Mouse (Mus musculus): ENCODE measurements around the gene Ntng1. TPM values are rescaled to one million over a fixed set of nuclear protein-coding genes. Genes with fewer than 3 reads are reported as not detected.

The Ntng1 gene
- polyA plus RNA-seq, 1 experiment: 0.31 TPM

- Histone ChIP-seq H3K36me3 (ENCODE audit: control insufficient read depth, insufficient read depth, low read length) (no peaks in the 10 kb centered on the region), H3K27me3 (replicated peaks; ENCODE audit: control insufficient read depth, insufficient read depth, low read length) (no peaks in the 10 kb centered on the region), H3K27ac (ENCODE audit: insufficient read depth, low read depth, low read length) (no peak overlapping the region), H3K4me3 (ENCODE audit: insufficient read depth, low read depth, low read length) (no peak overlapping the region), H3K4me1 (ENCODE audit: control insufficient read depth, insufficient read depth, low read length) (no peaks in the 10 kb centered on the region)
- TF ChIP-seq CTCF (conservative IDR thresholded peaks at IDR 0.05; ENCODE audit: insufficient read depth, insufficient read length, low read depth, low read length) (no peak), POLR2A (IDR thresholded peaks at IDR 0.05; ENCODE audit: low read depth, low read length) (no peak)
- no peak for DNase-seq
- WGBS: 27% methylated on average over 18 of the region's 18 CpGs
These were observed 120.8 kb downstream of the Ntng1 start for GRCm38 (mm10) chr3:110022783-110023599.

- Histone ChIP-seq H3K27me3 (replicated peaks; ENCODE audit: control insufficient read depth, insufficient read depth, low read length) (no peaks in the 10 kb centered on the region), H3K27ac (ENCODE audit: insufficient read depth, low read depth, low read length) (no peak overlapping the region), H3K4me1 (ENCODE audit: control insufficient read depth, insufficient read depth, low read length) (no peaks in the 10 kb centered on the region), H3K36me3 (ENCODE audit: control insufficient read depth, insufficient read depth, low read length) (no peaks in the 10 kb centered on the region), H3K4me3 (ENCODE audit: insufficient read depth, low read depth, low read length) (no peak overlapping the region)
- no peak for DNase-seq
- WGBS: 58% methylated on average over 14 of the region's 14 CpGs
- TF ChIP-seq CTCF (conservative IDR thresholded peaks at IDR 0.05; ENCODE audit: insufficient read depth, insufficient read length, low read depth, low read length): no peak
- TF ChIP-seq POLR2A (IDR thresholded peaks at IDR 0.05; ENCODE audit: low read depth, low read length): no peak
These were observed 132.8 kb downstream of the Ntng1 start for GRCm38 (mm10) chr3:110010870-110011626.

- Histone ChIP-seq H3K27me3 (replicated peaks; ENCODE audit: control insufficient read depth, insufficient read depth, low read length) (no peaks in the 10 kb centered on the region), H3K4me1 (ENCODE audit: control insufficient read depth, insufficient read depth, low read length) (no peaks in the 10 kb centered on the region), H3K4me3 (ENCODE audit: insufficient read depth, low read depth, low read length) (no peak overlapping the region), H3K27ac (ENCODE audit: insufficient read depth, low read depth, low read length) (no peak overlapping the region), H3K36me3 (ENCODE audit: control insufficient read depth, insufficient read depth, low read length) (no peaks in the 10 kb centered on the region)
- 61% methylated on average over 2 of the region's 2 CpGs for whole genome bisulfite sequencing
- TF ChIP-seq POLR2A (IDR thresholded peaks at IDR 0.05; ENCODE audit: low read depth, low read length) (no peak), CTCF (conservative IDR thresholded peaks at IDR 0.05; ENCODE audit: insufficient read depth, insufficient read length, low read depth, low read length) (no peak)
- no peak for DNase-seq
These were observed 133.4 kb downstream of the Ntng1 start for GRCm38 (mm10) chr3:110010441-110010840.

GRCm38 (mm10) chr3:110000349-110000748, 143.5 kb downstream of the Ntng1 start:
- Histone ChIP-seq H3K4me3 (ENCODE audit: insufficient read depth, low read depth, low read length) (no peak overlapping the region), H3K4me1 (ENCODE audit: control insufficient read depth, insufficient read depth, low read length) (no peaks in the 10 kb centered on the region), H3K27ac (ENCODE audit: insufficient read depth, low read depth, low read length) (no peak overlapping the region), H3K36me3 (ENCODE audit: control insufficient read depth, insufficient read depth, low read length) (no peaks in the 10 kb centered on the region), H3K27me3 (replicated peaks; ENCODE audit: control insufficient read depth, insufficient read depth, low read length) (no peaks in the 10 kb centered on the region)
- DNase-seq: no peak
- 52% methylated on average over 5 of the region's 5 CpGs for WGBS
- TF ChIP-seq POLR2A (IDR thresholded peaks at IDR 0.05; ENCODE audit: low read depth, low read length) (no peak), CTCF (conservative IDR thresholded peaks at IDR 0.05; ENCODE audit: insufficient read depth, insufficient read length, low read depth, low read length) (no peak)

GRCm38 (mm10) chr3:109995663-109996024, 148.2 kb downstream of the Ntng1 start:
- TF ChIP-seq POLR2A (IDR thresholded peaks at IDR 0.05; ENCODE audit: low read depth, low read length) (no peak), CTCF (conservative IDR thresholded peaks at IDR 0.05; ENCODE audit: insufficient read depth, insufficient read length, low read depth, low read length) (no peak)
- H3K4me1 ChIP-seq (ENCODE audit: control insufficient read depth, insufficient read depth, low read length): no peaks in the 10 kb centered on the region
- H3K27ac ChIP-seq (ENCODE audit: insufficient read depth, low read depth, low read length): no peak overlapping the region
- no peaks in the 10 kb centered on the region for H3K27me3 ChIP-seq (replicated peaks; ENCODE audit: control insufficient read depth, insufficient read depth, low read length)
- H3K4me3 ChIP-seq (ENCODE audit: insufficient read depth, low read depth, low read length): no peak overlapping the region
- WGBS: 68% methylated on average over 4 of the region's 4 CpGs
- H3K36me3 ChIP-seq (ENCODE audit: control insufficient read depth, insufficient read depth, low read length): no peaks in the 10 kb centered on the region
- DNase-seq: no peak

- Histone ChIP-seq H3K4me1 (ENCODE audit: control insufficient read depth, insufficient read depth, low read length) (no peaks in the 10 kb centered on the region), H3K36me3 (ENCODE audit: control insufficient read depth, insufficient read depth, low read length) (no peaks in the 10 kb centered on the region), H3K4me3 (ENCODE audit: insufficient read depth, low read depth, low read length) (no peak overlapping the region), H3K27ac (ENCODE audit: insufficient read depth, low read depth, low read length) (no peak overlapping the region), H3K27me3 (replicated peaks; ENCODE audit: control insufficient read depth, insufficient read depth, low read length) (no peaks in the 10 kb centered on the region)
- no peak for DNase-seq
- no peak for TF ChIP-seq CTCF (conservative IDR thresholded peaks at IDR 0.05; ENCODE audit: insufficient read depth, insufficient read length, low read depth, low read length)
- TF ChIP-seq POLR2A (IDR thresholded peaks at IDR 0.05; ENCODE audit: low read depth, low read length): no peak
- WGBS: 55% methylated on average over 6 of the region's 6 CpGs
These were observed 148.7 kb downstream of the Ntng1 start for GRCm38 (mm10) chr3:109994978-109995662.

GRCm38 (mm10) chr3:109984086-109984485, 159.7 kb downstream of the Ntng1 start:
- Histone ChIP-seq H3K27me3 (replicated peaks; ENCODE audit: control insufficient read depth, insufficient read depth, low read length) (no peaks in the 10 kb centered on the region), H3K27ac (ENCODE audit: insufficient read depth, low read depth, low read length) (no peak overlapping the region), H3K4me1 (ENCODE audit: control insufficient read depth, insufficient read depth, low read length) (no peaks in the 10 kb centered on the region), H3K36me3 (ENCODE audit: control insufficient read depth, insufficient read depth, low read length) (no peaks in the 10 kb centered on the region), H3K4me3 (ENCODE audit: insufficient read depth, low read depth, low read length) (no peak overlapping the region)
- WGBS: 74% methylated on average over 2 of the region's 2 CpGs
- TF ChIP-seq POLR2A (IDR thresholded peaks at IDR 0.05; ENCODE audit: low read depth, low read length) (no peak), CTCF (conservative IDR thresholded peaks at IDR 0.05; ENCODE audit: insufficient read depth, insufficient read length, low read depth, low read length) (no peak)
- DNase-seq: no peak

Data from kidney, adult 2 months (tissue).